Mouse (Mus musculus) spleen, adult 2 months (tissue): ENCODE results near the gene Ank2.

Experiments used
- CTCF ChIP-seq: fragments of 200-500 bp; IDR thresholded peaks from 2 replicates; pipeline ENCODE4 v1.5.1; 2011; ENCODE audit warnings: mild to moderate bottlenecking, inconsistent platforms; ENCODE audit not compliant: insufficient read depth, insufficient read length, insufficient replicate concordance; ENCODE audit errors: extremely low read depth
- POLR2A ChIP-seq: fragments of 200-500 bp; IDR thresholded peaks from 2 replicates; pipeline ENCODE4 v1.6.1; 2011; ENCODE audit warnings: low read depth, low read length, inconsistent platforms

GRCm38 (mm10) chr3:127544610-127545121, 45.5 kb upstream of the Ank2 start:
- TF ChIP-seq CTCF (no peak), POLR2A (no peak)
